Mouse (Mus musculus): Measurements from ENCODE around the gene Adamts17.
A peak's percentile ranks its signal among the peaks of the same experiment; 100 is the strongest.

Gene Adamts17

DNA sequence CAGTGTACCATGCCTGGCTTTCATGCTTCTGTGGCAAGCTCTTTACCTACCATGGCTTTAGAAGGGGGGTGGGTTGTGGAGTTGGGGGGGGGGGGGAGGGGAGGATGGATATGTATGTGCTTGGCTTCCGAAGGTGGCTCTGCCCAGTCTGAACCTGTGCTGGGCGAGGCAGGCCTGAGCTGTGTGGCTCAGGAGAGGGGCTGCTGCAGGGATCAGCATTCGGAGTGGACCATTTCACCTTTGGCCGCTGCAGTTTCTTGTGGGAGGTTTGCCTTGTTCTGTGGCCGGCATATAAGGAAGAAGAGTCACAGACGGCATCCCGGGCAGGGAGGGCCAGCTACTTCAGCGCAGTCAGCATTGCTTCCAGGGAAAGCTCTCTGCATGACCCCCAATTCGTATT, 7.8 kb downstream of the Adamts17 start:
- no peak for DNase-seq

DNA sequence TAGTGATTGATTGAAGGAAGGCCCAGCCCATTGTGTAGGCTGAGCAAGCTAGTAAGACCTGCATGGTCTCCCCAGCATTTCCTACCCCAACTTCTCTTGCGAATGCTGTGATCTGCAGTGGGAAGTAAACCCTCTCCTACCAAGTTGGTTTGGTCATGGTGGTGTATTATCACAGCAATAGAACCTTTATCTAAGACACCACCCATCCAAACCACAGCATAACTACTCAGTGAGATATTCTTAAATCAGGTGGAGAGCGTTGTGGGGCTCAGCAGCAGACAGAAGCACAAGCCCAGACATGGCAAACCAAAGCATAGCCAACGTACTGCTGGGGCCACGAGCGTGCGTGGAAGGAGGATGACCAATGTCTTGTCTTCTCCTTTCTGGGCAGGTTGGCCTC, 9.8 kb downstream of the Adamts17 start:
- DNase-seq, result no peak

DNA sequence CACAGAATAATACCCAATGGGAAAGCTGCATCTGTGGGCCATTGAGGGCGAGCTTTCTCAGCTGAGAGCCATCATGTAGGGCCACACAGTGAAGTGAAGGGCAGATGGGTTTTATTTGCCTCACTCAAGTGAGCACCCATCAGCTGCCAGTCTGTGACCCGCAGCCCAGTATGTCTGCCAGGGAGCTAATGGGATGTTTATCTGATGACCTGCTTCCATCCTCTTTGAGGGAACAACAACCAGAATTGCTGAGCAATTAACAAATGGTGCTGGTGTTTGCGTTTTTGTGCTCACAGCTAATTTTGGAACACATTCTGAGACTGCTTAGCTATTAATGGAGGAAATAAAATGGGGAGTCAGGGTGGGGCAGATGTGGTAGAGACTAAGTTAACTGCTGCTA, 12.6 kb downstream of the Adamts17 start:
- DNase-seq, result peak; percentile 34 to 84

DNA sequence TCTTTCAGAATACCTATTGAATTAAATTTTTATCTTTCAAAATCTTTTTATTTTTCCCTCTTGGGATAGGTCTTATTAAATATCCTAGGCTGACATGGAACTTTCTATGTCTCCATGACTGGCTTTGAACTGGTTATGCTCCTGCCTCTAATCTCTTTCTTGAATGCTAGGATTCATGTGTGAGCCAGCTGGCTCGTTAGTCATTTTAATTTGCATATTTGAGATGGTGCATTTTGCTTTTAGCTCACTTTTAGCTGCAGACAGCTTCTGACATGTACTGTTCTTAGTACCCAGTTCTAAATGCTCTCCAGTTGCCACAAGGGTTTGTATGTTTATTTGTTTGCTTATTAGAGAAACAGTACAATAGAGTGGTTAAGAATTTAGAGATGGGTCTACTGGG, 18.1 kb downstream of the Adamts17 start:
- no peak for DNase-seq

DNA sequence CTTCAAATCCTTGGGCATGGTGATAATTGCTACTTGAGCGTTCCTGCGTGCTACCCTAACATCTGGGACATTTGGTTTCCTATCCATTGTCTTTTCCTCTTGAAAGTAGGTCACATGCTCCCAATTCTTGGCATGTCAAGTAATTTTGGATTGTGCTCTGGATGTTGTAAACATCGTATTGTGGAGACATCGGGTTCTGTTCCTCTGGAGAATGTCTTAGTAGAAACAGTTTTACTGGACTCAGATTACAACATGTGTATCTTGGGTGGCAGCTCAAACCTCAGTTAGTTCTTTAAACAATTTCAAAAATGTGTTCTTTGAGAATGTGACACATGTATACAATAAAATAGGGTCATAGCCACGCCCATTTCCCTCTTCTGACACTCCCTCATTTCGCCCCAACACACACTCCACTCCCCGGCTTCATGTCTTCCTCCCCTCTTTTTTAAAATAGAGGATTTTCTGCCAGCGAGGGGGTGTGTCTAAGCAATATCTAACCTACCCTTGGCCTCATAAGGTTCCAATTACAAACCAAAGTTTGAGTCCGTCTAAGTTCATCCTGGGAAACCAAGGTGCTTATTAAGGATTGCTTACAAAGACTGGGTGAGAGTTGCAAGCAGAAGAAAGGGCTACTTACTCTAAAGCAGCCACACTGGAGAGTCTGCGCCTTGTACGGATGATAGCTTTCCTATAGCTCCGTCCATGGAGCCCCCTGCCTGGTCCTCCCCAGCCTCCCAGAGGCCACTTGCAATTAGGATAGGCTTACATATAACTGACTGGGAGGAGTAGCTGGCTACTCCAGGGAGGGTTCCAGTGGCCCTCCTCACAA, 18.9 kb downstream of the Adamts17 start:
- no peak for DNase-seq

DNA sequence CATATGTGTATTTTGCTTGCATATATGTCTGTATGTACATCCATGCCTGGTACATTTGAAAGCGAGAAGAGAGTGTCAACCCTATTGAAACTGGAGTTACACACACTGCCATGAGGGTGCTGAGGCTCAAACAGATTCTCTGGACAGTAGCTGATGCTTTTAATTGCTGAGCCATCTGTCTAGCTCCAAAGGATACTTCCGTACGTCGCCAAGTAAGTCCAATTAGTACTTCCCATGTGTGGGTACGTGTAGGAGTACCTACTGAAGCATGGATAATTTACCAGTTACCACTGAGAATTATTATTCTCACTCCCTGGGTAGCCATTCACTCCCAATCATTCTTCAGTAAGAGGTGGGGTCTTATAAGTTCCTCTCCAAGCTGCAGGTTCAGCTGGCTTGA, 19.7 kb downstream of the Adamts17 start:
- DNase-seq, result no peak

DNA sequence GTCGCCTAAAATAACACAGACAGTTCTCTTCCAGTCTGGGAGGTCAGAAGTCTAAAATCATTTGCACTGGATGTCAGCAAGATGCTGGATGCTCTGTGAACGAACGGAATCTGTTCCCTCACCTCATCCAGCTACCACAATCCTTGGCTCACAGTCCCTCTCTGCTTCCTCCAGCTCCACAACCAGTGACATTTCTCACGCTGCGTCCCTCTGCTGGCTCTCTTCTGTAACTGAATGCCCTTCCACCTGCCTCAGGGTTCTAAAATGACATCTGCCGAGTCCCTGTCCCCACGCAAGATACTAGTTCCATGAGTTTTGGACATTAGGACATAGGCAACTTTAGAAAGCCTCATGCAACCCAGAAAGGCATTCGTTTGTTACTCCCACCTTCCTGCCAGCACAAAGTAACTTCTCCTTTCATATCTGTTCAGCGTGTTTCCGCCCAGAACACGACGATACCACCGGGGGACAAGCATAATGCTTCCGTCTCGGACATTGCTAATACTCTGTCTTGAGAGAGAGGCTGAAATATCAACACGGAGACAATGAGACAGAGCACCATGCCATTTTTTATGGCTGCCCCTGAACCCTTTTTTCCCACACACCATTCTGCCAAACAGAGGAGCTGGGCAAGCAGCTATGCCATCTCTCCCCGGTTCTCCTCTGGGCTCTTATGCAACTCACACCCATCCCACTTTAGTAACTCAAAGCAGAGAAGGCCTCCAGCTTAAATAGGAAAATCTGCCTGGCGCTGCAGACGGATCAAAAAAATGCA, 27.6 kb downstream of the Adamts17 start:
- DNase-seq, result peak in 1 of 2 experiments; percentile 46

DNA sequence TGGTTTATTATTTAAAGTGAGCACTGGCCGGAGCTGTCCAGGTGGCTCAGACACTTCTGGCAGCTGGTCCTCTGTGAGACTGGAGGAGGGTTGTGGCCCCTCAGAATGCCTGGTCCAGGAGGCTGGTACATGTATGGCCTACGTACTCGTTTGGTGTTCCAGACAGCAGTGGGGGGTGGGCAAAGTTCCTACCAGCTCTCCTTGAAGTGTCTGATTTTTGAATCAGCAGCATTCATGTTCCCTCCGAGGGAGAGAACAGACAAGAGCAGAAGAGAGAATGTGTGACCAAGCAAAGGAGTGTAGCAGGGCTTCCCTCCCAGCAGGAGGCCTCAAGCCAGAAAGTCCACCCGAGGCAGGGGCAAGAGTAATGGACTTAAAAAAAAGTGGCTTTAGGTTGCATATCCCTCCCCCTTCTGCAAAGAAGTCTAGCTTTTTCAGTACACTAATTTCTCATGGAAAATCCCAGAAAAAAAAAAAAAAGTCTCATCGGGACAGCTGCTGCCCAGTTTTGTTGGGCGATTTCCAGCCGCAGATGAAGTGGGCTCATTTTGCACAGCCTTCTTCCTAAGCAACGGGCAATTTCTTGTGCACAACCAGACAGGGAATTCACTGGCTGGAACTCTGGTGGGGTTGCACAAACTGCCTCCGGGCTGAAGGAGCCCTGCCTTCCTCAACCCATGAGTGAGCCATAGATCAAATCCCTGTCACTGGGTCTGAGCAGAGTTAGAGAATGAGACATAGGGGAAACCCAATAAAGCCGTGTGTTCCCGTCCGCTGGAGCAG, 28.4 kb downstream of the Adamts17 start:
- peak; percentile 48 to 88 for DNase-seq

DNA sequence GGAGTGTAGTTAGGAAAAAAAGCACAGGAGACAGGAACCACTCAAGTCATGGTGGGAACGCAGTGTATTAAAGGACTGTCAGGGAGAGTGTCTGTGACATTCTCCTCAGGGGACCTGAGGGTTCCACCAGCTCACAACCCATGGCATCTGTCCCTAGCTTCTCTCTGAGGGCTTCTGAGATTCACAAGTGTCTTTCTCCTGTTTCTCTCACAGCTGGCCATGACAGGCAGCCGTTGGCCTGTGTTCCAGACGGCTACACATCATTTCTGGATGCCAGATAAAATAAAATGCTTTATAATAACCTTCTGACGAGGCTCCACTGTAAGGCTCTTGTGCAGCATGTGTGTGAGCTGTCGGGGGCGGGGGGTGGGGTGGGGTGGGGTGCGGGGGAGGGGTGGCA, 32.0 kb downstream of the Adamts17 start:
- DNase-seq, result peak; percentile 28 to 86

DNA sequence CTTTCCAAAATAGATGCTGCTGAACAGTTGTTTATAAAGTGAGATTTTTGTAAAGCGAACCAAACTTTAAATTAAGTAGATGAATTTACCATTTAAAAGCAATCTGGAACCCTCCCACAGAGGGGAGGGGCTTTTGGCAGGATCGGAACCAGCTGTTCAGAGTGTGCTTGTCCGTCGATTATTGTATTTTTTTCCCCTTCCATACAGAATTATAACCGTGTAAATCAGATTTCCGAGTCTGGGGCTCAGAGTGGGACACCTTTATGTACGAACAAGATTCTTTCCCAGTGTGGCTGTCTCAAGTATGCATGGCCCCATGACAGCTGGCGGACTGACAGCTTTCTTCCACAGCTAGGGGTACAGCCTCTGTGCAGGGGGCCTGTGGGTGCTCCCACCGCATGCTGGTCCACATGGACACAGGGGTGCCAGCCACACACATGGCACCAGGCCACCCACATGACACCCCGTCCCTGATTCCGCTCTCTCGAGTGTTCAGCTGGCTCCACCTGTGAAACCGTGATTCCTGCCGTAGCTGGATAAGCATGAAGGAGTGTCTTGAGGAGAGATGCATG, 32.5 kb downstream of the Adamts17 start:
- DNase-seq, result peak; percentile 36 to 68

DNA sequence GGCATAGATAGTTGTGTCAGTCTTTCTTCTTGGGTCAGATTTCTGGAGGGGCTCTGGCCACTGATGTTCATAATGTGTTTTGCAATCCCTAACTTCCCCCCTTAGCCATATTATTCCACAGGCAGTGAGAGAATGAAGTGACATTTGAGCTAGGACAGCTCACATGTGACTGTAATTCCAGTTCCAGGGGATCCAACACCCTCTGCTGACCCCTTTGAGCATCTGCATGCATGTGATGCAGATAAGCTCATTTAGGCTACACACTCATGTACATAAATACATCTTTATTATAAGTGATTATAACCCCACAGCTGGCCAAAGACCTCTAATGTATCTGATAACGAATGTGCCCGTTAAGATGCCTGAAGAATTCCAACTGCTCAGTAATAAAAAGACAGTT, 33.7 kb downstream of the Adamts17 start:
- DNase-seq, result no peak

DNA sequence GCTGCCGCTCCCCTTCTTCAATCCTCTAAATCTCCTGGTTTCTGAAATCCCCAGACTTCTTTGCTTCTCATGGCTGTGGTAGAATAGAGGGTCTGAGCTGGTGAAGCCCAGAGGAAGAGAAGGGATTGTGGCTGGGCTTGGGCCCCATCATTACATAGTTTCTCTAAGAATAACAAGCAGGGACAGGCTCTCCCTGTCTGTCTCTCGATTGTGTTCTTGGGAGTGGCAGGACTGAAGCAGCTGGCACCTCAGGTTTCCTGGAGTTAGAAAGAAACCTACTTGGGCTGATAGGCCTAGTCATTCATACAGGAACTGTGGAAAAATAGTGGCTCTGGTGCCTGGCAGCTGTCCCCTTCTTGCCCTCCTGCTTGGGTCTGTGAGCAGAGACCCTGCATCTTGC, 51.9 kb downstream of the Adamts17 start:
- no peak for DNase-seq

DNA sequence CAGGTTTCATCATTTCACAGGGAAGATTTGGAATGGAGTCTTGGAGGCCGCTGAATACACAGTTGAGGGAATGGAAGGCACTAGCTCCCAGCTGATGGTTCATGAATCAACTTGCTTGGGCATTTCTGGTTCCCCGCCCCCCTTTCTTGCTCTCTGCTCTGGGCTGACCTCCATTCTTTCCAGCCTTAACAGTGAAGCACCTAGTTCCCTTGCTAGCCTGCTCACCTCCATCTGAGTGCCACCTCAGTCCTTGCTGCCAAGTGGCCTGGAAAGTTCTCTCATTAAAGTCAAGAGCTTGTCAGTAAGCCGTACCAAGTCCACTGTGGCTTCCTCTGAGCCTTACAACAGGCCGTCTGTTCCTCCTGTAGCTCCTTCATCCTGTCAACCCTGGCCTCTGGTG, 52.6 kb downstream of the Adamts17 start:
- DNase-seq, result no peak

DNA sequence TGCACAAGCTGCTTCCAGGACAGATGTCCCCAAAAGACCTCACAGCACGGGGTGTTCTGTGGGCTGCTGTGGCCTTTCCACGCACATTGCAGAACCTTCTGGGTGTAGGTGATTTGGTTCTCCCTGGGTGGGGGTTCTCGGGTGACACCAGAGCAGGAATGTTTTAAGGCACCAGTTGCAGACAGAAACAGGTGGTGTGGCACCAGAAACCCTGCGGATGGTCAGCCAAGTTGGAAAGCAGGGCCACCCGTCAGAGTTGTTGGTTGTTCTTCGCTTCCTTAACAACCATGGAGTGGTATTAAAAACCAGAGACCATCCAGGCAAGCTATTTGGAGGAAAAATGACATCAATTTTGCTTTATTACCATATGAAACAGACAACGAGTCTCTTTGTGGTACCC, 62.8 kb downstream of the Adamts17 start:
- no peak for DNase-seq

DNA sequence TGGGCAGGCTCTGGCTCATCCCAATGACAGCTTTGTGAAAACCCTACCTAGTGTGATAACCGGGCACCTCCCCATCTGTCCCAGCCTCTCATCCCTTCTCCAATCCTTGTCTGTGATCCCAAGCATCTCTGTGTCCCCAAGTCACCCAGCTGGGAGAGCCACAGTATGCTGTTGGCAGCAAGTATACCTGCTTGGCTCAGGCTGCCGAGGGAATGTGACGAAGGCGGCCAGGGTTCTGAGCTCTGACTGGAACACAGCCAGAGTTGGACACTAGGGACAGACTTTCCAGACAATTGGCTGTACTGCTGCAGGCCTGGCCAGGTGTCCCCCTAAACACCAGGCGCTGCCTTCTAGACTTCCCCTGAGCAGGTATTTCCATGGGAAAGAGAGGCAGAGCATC, 63.5 kb downstream of the Adamts17 start:
- no peak for DNase-seq

DNA sequence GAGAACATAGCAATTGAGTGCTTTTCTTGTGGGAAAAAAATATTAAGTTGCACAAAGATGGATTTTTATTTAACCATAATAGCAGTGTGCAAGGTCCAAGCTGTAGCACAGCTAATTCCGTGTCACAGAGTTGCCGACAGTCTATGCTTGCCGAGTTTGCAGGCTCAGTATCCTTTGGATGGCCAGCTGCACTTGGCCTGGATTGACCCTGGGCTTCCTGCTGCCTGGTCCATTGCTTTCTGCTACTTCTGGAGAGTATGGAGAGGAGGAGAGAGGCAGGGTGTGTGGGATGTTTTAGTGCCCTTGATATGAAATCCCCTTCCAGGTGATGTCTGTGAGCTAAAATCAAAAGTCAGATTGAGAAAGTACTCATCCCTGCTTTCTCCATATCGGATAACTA, 66.4 kb downstream of the Adamts17 start:
- DNase-seq, result no peak

DNA sequence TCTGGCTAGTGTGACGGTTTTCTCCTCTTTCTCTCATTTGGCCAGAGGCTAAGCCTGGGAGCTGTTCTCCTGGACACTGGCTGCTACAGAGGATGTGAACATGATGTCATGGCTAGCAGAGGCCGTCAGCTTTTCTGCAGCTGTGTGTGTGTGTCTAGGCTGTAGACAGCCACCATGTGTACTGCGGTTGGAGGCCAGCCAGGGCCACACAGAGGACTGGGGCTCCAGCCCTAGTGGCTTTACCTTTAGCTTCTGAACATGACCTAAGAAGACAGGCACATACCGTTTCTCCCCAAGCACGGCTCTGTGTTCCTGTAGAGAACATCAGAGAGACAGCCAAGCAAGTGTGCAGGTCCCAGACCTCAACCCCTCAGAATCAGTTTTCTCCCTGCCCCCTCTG, 73.3 kb downstream of the Adamts17 start:
- DNase-seq, result peak; percentile 24 to 67

DNA sequence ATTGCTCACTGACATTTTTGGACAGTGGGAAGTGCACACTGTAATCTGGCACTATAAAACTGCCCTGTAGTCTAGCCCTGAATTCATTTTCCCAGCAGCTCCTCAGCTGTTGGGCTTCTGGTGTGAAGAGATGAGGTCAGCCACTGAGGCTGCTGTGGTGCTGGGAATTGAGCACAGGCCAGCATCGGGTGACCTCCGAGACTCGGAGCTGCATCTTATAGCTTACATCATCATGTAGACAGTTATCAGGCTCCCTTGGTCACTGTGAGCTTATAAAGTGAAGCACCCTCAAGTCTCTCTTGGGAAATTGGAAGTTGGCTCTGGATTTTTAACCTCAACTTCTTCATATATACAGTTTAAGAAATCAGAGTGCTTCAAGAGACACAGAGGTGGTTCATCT, 84.1 kb downstream of the Adamts17 start:
- peak; percentile 13 to 56 for DNase-seq

DNA sequence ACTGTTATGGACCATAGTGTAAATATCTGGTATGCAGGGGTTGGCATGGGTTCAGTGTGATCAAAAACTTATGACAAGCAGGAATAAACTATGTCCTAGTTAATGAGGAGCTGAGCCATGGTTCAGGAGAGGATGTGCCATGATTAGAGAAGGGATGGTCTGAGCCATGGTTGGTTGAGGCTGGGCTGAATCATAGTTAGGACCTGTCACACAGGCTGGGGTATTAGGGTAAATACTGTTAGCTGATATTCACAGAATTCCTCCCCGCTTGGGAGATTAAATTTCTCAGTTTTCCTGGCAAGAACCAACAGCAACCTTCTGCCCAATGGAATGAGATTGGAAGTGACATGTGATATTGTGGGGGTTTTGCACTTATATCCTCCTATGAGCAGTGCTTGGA, 84.6 kb downstream of the Adamts17 start:
- no peak for DNase-seq

DNA sequence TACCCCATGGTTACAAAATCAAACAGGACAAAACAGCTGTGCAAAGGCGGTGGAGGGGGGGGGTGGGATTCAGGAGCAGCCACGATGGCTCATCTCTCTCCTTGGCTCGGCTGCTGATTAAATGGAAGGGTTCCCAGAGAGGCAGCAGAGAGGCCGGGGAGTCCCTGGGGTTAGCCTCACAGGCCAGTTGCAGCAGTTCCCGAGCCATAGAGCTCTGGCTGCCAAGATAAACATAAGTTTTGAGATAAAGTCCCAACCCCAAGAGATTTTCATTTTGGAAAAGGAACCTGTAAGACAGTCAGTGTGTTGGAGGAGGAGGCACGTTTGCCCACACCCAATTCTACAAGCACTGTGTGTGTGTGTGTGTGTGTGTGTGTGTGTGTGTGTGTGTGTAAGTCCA, 89.7 kb downstream of the Adamts17 start:
- peak; percentile 66 to 88 for DNase-seq

DNA sequence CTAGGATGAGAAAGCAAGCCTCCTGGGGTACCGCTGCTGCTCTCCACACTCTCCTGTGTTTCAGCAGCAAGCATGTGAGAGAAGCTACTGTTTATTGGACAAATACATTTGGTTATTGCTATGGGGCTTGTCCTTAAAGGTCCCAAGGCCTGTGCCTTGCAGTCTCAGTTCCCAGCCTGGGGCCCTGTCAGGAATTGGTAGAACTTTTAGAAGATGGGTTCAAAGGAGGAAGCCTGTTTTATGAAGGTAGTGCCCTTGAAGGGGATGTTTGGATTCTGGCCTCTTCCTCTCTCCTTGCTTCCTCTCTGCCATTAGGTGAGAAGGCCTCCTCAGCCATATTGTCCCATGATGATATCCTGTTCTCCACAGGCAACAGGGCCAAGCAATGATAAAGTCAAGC, 91.8 kb downstream of the Adamts17 start:
- DNase-seq, result no peak

DNA sequence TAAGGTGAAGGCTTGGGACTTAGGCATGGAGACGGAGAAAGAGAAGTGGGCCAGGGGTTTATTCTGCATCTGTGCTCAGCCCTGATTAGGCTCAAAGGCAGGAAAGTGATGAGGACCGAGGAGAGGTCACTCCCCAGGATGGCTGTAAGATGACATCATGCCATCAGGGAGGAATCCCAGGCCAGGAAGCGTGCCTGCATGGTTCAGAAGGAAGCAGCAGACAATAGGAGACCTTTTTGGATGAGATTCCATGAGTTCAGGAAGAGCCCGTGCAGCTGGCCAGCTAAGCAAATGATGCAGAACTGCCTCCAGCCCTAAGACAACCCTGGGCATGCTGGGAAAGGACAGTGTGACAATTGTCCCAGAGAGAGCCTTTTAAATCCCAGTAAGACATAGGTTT, 93.7 kb downstream of the Adamts17 start:
- DNase-seq, result peak; percentile 62 to 79

DNA sequence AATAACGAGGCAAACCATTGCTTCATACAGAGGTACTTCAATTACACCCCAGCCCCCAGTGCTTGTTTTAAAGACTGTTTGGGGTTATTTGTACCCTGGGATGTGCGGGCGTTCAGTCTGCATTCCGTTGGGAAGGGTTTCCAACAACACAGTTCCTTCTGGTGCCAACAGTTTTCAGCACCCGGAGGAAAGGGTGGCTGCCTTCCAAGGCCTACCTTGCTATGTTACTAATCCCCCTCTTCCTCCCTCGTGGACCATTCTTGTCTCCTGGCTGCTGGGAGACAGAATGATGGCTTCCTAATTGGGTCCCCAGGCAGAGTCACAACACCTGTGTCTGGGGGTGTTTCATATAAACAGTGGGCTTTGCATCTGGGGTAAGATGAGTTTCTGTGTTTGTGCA, 94.5 kb downstream of the Adamts17 start:
- DNase-seq, result no peak
